Mouse (Mus musculus) kidney, adult 11 months (tissue): ENCODE data around the gene Vat1.
"Not testable (repeated sequence)": the region's sequence is repeated elsewhere in the genome, so short reads cannot be mapped to it uniquely, and the experiment has no call there.

Source experiments
- DNase-seq: peaks from one replicate; pipeline ENCODE4 v3.0.0; 2022

The Vat1 gene

GRCm38 (mm10) chr11:101465101-101465868 lies 745 bp downstream of the Vat1 start:
- DNase-seq = peak; percentile 68

- no peak for DNase-seq
Observed at GRCm38 (mm10) chr11:101464211-101465100, 1.6 kb downstream of the Vat1 start, which contains the start of gene Rnd2. TSS of gene Rnd2 (plus strand) at chr11:101464999.

- DNase-seq = no peak
Observed at GRCm38 (mm10) chr11:101462583-101463440, 3.2 kb downstream of the Vat1 start.

DNA sequence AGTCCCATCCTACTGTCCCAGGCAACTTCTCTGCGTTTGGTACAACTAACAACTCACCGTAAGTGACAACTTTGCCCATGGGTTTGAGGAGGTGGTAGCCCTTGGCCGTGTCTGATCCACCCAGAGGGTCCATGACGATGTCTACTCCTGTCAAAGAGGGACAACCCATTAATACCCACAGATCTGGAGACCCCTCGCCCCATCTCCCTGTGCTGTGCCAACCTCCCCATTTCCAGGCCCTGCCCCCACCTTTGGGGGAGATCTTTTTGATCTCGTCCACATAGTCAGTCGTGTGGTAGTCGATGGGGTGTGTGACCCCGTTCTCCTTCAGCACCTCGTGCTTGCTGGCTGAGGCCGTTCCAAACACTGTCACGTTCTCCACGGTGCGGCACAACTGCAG lies 3.9 kb downstream of the Vat1 start:
- DNase-seq = no peak

DNA sequence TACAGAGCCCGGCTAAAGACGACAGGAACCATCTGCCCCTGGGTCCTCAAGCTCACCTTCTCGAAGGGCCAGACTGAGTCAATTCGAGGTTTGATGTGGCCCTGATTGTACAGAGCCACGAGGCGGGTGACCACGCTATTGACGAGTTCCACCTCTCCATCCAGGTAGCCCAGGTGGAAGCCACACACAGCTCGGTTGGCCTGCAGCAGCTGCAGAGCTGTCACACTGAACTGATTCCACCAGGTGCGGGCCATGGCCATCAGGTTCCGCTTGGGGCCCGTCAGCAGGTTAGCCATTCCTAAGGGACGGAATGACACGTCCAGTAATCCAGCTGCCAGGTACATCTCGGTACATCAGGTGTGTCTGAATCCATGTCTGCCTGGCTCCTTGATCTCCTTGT lies 5.7 kb downstream of the Vat1 start:
- no peak for DNase-seq

DNA sequence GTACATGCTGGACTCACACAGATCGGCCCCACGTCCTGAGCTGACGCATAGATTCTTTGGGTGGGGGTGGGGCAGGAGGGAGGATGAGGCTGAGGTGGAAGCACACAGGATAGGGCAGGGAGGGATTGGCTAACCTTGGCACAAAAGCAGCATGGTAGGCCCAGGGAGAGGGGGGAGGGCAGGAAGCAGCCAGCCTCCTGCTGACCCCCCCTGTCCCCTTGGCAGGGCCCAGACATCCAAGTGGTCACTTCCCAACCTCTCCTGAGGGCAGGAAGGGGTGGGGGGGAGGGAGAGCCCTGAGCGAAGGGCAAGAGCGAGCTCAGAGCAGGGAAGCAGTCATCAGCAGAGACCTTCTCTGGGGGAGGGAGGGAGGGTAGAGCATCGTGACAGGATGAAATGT lies 6.3 kb downstream of the Vat1 start:
- peak; percentile 39 for DNase-seq

DNA sequence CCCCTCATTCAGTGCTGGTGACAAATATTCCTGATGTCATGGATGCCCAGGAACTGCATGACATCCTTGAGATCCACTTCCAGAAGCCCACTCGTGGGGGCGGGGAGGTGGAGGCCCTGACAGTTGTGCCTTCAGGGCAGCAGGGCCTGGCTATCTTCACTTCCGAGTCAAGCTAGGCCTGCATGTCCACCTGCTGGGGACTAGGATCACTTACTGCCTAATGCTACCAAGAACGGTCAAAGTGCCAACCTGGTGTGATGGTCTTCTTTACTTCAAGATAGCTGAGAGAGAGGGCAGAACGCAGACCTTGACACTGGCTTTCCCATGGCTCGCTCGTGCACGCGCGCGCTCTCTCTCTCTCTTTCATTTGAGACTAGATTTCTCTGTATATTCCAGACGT lies 7.8 kb downstream of the Vat1 start:
- no peak for DNase-seq

GRCm38 (mm10) chr11:101457631-101458030 lies 8.4 kb downstream of the Vat1 start:
- no peak for DNase-seq

DNA sequence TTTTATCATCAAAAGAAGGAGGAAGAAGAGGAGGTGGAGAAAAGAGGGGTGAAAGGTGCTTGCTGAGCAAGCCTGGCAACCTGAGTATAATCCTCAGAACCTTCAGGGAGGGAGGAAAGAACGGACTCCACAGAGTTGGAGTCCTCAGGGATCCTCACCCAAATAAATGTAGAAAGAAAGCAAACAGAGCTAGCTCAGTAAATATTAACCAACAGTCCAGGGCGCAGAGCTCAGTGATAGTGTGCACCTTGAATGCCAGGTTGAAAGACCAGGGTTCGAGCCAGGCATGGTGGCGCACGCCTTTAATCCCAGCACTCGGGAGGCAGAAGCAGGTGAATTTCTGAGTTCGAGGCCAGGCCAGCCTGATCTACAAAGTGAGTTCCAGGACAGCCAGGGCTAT lies 10.4 kb downstream of the Vat1 start:
- DNase-seq = no peak

- DNase-seq = no peak
Observed at GRCm38 (mm10) chr11:101454702-101455101, 11.3 kb downstream of the Vat1 start.

DNA sequence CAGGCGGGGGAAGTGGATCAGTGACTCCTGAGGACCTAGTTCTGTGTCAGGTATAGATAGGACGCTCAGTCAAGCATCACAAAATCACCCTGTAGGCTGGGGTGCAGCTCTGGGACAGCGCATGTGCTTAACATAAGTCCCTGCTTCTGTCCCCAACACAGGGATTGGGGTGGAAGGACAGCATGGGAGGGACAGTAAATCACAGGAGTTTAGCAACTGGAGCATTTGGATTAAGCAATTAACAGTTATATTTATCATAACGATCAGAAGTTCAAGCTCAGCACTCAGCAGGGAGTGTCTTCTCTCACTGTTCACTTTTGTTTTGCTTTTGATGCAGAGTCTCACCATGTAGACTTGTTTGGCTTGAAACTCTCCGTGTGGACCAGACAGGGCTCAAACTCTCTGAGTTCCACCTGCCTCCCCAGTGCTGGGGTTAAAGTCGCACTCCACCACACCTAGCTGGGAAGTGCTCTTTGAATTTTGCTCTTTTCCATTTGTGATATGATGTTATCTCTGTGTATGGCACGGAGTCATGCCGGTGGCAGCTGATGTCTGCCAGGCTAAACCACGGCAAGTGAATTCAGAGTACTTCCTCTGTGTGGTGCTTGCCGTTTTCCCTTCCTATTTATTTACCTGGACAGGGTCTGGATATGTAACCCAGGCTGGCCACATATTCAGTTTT lies 13.8 kb downstream of the Vat1 start:
- no peak for DNase-seq

- DNase-seq = no peak
Observed at GRCm38 (mm10) chr11:101451536-101451935, 14.5 kb downstream of the Vat1 start.

GRCm38 (mm10) chr11:101450394-101450793 lies 15.6 kb downstream of the Vat1 start:
- no peak for DNase-seq

- not testable (repeated sequence) for DNase-seq
Observed at GRCm38 (mm10) chr11:101449596-101449995, 16.4 kb downstream of the Vat1 start.

DNA sequence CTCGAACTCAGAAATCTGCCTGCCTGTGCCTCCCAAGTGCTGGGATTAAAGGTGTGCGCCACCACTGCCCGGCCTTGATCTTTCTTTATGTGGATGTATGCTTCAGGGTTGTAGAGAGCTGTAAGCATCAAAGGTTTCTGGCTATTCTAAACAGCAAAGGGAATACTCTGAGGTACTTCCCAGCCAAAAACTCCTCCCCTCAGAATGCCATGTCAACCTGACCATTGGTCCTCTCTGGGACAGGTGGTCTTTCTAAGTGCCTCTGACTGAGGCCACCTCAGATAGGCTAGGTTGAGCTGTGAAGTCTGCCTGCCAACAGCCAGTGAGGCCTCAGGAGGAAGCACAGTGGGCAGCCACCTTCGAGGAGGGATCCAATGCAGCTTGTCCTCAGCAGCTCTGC lies 17.1 kb downstream of the Vat1 start:
- no peak for DNase-seq

DNA sequence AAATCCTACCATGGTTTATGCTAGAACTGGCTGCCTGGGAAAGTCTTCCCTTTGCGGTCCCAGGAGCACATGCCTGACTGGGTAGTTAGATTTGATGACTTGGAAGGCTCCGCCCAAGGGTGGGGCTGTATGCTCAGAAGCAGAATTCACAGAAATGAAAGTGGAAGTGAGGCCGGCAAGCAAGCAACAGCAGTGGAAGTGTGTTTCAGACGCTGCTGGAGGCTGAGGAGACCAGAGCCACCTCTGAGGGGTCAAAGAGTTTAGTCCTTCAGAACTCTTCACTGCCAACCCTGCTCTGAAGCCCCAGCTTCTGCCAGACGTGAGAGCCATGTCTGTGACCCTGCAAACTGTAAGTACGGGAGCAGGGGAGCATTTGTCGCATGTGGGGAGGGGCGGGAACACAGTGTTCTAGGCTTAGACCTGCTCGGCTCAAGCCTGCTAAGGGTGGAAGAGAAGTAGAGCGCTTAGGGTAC lies 17.7 kb downstream of the Vat1 start, which contains the start of gene Ifi35:
Gene Ifi35, plus strand, starts transcription at position 134 of the 473 bp plus-strand sequence.
- DNase-seq = peak; percentile 84

DNA sequence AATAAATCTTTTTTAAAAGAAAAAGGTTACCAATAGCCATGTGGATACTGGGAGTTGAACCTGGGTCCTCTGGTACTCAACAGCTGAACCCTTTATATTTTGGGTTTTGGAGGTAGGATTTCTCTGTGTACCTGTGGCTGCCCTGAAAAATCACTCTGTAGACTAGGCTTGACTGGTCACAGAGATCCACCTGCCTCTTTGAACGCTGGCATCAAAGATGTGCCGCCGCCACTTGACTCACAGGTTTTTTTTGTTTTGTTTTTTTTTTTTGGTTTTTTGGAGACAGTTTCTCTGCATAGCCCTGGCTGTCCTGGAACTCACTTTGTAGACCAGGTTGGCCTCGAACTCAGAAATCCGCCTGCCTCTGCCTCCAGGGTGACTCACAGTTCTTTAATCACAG lies 18.2 kb downstream of the Vat1 start:
- DNase-seq = no peak

- DNase-seq = not testable (repeated sequence)
Observed at GRCm38 (mm10) chr11:101446860-101447259, 19.2 kb downstream of the Vat1 start.

DNA sequence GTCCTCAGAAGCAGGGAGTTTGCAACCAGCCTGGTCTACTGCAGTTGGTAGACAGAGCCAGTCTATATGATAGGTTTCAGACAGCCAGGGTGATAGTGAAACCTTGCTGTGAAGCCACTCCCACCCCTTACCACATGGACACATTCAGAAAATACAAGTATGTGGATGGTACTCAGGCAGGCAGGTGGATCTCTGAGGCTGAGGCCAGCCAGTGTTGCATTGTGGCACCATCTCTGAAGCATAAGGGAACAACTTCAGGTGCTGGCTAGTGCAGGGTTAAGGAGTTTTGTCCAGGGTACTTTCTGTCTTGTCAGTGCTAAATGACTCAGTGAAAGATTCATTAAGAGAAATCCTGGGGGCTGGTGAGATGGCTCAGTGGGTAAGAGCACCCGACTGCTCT lies 19.7 kb downstream of the Vat1 start:
- DNase-seq = no peak

- no peak for DNase-seq
Observed at GRCm38 (mm10) chr11:101442760-101443159, 23.3 kb downstream of the Vat1 start.

DNA sequence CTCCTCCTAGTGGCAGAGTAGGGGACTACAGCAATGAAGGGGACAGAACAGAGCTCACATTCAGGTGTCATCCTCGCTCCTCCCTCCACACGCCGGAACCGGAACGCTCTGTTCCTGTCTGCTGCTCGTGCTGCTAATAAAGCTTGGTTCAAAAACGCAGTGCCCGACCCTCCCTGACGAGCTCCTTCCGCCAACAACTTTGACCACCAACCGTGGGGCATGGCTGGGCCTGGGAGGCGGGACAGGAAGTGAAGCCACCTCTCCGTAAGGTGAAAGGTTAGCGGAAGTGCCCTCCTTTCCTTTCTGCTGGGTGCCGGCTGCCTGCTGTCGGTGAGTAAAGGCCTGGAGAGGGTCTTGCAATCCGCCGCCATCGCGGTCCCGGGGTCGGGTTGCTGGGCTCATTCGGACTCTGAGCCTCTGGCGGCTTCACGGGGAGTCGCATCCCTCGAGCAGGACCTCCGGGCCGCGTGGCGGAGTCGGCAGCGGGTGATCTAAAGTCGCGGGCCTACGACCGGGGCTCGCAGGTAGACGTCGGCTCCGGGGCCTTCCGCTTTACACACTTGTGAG lies 23.8 kb downstream of the Vat1 start, which contains the start of gene Rpl27:
Gene Rpl27, plus strand, starts transcription at position 172 of the 567 bp plus-strand sequence.
- peak; percentile 98 for DNase-seq
